Mouse (Mus musculus) brain, adult 2 months (tissue): ENCODE measurements around the gene Fam47e.
A peak's percentile ranks its signal among the peaks of the same experiment; 100 is the strongest.
"Not testable (repeated sequence)": the region's sequence is repeated elsewhere in the genome, so short reads cannot be mapped to it uniquely, and the experiment has no call there.

ENCODE experiments used
- DNase-seq: peaks from one replicate; pipeline ENCODE4 v3.0.0; 2011; ENCODE audit warnings: low read depth, low spot score

Gene Fam47e

DNA sequence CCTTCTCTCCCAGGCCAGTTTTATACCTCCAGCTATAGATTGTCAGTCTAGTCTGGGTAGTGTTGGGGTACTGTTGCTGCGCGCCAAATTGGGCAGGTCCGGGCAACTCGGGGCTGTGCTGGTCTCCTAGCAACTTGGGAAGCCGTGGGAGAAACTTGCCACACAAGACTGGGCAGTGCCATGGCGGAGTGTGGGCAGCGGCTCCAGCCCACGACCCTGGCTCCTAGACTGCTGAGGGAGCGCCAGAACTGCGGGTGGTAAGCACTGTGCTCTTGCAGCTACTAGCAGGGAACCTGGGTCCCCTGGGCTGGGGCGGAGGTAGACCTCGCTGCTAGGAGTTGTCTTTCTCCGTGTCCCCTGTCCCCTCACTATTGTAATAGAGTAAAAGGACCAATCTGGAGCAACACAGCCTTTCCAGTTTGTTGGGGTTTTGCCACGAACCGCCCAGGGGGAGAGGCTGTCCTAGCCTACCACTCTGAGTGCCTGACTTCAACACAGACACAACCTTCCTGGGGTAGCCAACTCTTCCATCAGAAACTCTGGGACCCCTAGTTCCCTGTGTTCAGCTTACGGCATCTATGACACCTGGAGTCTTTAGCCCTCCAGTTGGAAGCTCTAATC is at the start of gene Fam47e:
Gene Fam47e (plus strand): TSS at position 179 of the 621 bp plus-strand sequence.
- DNase-seq = peak; percentile 60

DNA sequence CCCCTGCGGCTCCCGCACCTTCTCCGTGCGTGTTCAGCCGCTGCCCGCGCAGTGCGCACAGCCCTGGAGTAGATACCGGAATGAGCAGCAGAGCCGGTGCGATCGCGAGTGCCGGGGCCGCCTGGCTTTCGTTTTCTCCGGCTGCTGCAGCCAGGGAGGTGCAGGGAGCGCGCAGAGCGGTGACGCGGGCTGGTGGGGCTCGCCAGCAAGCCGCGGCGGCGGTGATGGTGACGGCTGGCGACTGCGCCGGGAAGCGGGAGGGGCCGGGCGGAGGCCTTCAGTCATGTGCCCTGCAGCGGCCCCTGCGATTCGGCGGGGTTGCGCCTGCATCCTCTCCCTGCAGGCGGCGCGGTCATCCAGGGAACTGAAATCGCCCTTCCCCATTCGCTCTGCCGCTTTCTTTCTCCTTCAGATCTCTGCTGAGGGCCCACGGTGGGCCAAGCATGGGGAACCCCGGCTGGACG is 49.4 kb upstream of the Fam47e start:
- peak; percentile 98 for DNase-seq

DNA sequence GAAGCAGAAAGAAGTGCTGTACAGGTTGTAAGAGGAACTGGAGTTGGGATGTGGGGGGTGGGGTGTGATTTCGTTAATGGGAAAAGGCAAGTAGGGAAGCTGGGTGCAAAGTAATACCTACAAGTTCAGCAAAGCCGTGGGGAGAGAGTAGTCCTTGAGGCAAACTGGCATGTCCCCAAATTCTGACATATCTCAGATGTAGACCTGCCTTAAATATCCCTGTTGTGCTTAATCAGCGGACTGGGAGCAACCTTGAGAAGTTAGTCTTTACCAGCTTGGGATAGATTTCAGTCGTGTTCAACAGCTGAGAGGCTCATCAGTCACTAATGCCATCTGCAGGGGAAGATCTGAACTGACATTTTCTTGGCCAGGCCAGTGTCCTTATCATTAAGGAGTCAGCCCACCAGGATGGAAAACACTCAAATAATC is 48.6 kb upstream of the Fam47e start:
- DNase-seq = peak; percentile 68

DNA sequence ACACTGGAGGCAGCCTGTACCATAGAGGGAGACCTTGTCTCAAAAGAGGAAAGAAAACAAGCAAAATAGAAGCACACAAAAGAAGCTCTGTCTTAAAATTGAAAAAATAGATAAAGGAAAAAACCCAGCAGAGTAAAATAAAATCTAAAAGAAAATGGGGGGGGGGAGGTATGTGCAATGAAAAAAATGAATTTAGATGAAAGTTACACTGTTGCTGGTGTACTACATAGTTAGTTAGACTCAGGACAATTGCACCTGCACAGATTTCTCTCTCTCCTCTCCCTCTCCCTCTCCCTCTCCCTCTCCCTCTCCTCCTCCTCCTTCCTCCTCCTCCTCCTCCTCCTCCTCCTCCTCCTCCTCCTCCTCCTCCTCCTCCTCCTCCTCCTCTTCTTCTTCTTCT is 48.1 kb upstream of the Fam47e start, which contains the start of gene Scarb2:
Gene Scarb2 (minus strand): TSS at position 101 of the 400 bp plus-strand sequence.
- DNase-seq = no peak

DNA sequence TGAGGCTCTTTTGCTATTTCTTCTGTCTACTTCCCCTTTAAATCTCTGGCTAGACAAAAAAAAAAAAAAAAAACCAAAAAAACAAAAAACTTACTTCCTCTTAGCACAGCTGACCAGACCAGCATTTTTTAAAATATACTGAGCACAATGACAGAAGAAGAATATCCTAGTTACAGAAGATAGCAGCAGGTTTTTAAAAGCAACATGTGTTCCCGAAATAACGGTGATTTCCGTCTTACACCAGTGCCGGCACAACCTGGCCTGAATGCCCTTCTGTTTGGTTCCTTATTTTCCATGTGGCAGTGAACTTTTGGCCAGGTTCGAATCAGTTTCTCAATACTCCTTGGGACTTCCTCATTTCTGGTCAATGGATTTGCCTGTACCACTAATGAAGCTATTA is 46.0 kb upstream of the Fam47e start:
- no peak for DNase-seq

DNA sequence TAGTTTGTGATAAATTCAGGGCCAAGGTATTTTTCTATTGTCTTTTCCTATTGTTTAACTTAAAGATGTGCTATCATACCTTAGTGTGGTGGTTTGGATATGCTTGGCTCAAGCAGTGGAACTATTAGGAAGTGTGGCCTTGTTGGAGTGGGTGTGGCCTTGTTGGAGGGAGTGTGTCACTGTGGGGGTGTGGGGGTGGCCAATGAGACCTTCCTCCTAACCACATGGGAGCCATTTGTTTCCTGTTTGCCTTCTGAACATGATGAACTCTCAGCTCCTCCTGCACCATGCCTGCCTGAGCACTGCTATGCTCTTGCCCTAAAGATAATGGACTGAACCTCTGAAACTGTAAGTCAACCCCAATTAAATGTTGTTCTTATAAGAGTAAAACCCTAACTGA is 43.6 kb upstream of the Fam47e start:
- DNase-seq = no peak

DNA sequence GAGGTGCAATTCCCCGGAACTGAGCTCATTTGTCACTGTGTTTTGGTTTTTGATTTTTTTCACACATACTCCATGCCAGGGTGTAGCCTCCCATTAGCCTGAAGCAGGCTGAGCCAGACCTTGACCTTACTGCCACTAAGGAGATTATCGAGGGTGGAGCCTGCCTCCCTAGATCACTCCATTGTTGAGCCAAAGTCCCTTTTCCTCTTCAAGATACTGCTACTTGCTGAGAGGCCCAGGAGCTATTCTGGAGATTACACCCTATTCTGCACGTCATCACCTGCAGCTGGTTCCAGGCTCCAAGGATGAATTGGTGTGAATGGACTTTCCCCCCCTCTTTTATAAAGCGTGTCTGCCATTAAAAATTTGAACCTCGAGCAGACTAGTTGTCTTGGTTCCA is 42.8 kb upstream of the Fam47e start:
- DNase-seq = no peak

DNA sequence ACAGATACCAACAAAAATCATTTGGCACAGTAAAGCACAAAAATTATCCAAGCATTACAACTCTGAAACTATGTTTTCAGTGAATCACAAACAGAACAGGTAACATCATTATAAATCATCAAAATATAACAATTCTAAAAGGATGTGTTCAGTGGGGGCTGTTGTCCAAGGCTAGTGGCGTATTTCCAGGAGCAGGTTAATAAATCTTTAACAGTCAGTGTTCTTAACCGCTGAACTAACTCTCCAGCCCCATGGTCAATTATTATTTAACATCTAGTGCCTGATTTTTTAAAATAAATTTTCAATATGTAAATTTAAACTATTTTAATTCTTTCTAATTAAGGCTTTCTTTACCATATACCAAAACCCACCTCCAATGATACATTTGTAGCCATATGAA is 33.7 kb upstream of the Fam47e start:
- not testable (repeated sequence) for DNase-seq

DNA sequence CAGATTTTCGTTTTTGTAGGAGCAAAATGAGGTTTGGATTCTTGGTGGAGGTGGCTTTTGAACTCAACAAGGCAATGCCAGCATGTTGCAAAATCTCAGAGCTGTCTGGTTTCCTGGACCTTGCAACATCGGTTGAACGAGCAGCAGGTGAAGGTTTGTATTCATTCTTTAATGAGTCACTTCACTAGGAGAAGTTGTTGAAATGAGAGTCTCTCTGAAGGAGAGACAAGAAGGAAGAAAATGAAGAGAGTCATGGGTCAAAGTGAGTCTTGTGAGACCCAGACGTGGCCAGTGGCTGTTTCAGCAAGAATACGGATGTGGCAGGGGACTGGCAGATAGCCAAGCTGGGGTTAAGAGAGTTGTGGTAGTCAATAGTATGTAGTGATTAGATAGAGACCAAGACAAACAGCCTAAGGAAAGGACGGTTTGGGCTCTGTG is 30.0 kb upstream of the Fam47e start:
- peak; percentile 26 for DNase-seq

DNA sequence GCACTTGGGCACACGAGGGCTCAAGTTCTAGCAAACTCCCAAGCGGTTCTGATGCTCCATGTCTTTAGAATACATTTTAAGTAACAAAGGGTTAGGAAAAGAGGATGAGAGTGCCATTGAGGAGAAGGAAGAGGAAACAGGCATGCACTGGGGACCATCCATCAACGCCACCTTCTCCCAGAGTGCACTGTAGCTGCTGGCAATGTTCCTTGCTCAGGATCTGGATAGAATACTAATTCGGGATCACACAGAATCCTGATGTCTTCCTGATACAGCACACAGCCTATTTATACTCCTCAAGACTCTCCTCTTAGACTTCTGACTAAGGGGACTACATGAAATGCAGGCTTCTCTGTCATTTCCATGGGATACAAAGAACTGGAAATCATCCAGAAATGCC is 15.2 kb upstream of the Fam47e start:
- DNase-seq = peak; percentile 4

DNA sequence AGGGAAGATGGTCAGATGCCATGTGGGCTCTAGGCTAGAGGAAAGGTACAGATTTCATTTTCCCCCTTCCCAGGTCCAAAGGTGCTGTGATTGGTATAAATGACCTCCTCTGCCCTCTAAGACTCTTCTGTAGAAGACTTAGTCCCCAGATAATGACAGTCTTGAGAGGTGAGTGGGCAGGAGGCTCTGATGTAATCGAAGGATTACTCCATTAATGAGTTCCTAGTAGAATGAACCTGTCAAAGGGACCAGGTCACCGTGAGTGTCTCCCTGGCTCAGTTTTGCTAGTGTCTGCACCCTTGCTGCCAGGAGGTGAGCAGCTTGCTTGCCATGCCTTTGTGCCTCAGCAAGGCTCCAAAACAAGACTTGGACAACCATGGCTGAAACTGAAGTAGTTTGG is 2.3 kb upstream of the Fam47e start:
- DNase-seq = no peak

DNA sequence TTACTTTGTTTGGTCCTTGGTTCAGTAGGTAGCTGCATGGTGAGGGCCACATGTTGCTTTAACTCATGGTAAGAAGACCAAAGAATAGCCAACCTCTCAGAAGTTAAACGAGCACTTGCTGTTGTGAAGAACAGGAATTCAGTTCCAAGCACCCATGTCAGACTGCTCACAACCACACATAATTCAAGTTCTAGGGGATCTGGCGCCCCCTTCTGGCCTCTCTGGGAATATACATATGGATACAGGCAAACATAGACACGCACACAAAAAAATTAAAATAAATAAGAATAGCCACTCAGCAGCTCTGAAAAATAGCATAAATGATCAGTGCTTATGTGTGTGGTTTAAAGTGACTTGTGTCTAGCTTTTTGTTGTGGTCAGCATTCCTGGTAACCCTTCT is 930 bp upstream of the Fam47e start:
- no peak for DNase-seq

DNA sequence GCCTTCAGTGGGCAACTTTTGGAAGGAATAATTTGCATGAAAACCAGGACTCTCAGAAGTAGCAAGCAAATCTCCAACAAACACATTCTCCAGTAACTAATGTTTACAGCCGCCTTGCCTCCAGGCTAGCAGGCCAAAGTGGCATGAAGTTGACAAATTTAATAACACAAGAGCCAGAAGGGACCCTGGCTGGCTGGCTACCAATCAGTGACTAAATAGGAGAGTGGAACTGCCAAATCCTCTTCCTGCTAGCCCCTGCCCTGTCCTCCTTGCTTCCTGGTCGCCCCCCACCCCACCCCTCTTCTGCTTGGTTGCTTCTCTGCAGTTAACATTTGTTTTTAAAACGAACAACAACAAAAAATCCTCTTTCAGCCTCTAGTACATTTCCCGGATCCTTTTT is 426 bp upstream of the Fam47e start:
- DNase-seq = no peak

DNA sequence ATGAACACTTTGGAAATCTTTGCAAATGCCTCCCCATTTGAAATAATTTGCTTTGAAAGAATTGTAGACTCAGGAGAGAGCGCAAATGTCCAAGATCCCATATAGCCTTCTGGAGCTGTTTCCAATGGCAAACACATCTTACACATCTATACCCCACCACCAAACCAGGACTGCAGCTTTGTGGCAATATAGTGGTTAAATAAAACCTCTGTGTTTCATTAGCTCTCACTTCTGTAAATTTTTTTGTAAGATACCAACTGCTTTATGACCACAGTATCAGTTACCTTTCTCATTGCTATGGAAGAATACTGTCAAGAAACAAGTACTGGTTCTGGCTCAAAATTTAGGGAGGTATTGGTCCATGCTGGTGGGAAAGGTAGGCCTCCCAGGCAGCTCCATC is 1.0 kb downstream of the Fam47e start:
- no peak for DNase-seq

DNA sequence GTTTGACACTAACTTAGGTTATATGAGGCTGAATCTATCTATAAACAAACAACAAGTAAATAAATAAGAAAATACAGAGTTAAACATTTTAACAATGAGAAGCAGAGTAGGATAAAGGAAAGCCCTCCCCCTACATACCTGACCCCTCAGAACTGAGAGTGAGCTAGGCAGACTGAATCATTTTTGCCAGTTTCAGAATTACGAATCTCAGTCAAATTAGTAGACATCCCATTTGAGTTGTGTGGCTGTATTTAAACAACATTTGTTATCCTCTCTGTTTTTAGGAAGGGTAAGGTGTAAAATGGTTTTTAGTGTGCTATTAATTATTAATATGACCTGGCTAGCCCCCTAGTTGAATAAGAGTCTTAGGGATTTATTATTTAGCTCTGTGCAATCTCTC is 2.6 kb downstream of the Fam47e start:
- no peak for DNase-seq

DNA sequence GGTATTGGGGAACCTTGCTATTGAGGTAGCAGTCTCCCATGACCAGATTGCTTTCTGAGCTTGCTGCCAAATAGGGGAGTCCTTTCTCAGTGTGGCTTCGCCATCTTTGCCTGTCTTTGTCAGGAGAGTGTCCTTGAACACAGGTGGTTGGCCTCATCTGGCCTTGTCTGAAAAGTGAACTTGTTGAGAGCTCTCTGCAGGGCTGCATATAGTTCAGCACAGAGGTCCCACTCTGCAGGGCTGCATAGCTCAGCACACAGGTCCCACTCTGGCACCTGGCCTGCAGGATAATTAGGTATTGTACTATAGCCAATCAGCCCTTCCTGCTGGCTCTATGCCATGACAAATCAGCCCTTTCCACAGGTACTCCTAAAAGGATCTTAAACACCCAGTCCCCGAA is 5.3 kb downstream of the Fam47e start:
- DNase-seq = no peak

DNA sequence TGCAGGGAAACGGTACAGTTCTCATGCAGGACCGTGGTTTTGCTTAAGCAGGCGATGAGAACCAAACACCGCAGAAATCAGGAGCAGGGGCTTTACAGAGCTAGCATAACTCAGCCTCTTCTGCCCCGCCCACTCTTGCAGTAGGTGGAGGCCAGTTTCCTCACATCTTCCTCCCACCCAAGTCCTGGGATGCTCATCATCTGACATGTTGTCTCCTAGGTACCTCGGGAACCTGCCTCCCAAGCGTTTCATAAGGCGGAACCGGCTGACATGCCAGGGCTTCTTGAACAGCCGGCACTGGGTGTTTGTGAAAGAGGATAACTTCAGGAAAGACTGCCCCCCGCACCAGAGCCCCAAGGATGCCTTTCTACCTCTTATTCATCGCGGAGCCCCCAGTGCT is 7.1 kb downstream of the Fam47e start:
- DNase-seq = peak; percentile 16

DNA sequence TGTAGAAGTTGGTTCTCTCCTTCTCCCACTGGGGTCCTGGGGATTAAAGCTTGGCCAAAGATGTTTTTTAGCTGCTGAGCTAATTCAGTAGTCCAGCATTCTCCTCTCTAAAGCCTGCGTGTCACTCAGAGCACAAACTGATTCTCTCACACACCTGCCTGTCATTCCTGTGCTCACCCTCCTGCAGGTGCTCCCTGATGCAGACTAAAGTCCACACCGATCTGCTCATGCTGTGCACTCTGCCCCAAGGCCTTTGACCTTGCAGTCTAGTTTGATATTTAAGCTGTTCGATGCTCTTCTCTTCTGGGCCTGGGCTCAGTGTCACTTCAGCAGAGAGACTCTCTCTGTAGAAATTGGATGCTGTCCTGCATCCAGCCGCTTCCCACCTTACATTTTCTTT is 16.4 kb downstream of the Fam47e start:
- DNase-seq = no peak

DNA sequence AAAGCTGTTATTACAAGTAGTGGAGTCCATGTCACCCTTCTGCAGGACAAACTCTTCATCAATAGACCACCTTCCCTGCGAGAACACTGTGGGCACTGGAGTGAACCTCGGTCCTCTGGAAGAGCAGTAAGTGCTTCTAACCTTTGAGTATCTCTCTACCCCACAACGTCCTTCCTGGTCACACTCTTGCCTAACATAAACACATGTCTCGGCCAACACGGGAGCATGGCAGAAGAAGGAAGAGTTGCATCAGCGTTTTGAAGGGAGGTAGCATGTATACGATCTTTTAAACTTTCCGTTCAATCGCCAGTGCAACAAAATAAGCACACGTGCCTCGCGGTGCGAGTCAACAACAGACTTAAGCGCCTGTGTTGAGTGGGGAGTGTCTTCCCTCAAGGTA is 24.7 kb downstream of the Fam47e start:
- no peak for DNase-seq

DNA sequence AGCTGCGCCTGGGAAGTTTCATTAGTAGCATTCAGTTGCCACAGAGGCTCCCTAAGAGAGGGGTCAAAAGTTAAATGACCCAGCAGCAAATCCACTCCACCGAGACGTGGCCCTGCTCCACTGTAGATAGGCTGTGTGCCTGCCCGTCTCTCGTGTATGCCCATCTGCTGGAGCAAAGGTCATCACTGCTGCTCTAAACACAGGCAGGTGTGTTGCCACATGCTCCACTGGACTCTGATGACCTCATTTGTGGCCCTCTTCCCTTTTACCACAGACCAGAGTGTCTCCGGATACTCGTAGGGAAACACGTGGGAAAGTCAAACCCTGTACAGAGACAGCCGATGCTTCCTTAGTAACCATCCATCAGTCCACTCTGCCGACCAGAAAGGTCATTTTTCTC is 31.1 kb downstream of the Fam47e start:
- DNase-seq = no peak

DNA sequence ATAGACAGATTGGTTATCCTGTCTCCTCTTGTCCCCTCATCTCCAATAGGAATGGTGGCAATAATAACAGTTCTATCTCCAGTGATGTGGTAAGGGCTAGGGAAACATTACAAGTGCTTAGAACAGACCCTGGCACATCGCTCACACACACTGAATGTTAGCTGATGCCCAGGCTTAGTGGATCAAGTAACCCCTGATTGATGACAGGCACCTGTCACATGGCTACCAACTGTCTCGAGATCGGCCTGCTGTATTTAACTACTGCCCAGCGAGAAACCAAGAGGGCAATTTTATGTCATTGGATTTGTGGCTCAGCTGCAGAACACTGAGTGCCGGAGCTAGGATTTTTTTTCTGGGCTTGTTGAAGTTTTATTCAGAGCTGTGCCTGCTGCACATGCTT is 40.2 kb downstream of the Fam47e start:
- no peak for DNase-seq

DNA sequence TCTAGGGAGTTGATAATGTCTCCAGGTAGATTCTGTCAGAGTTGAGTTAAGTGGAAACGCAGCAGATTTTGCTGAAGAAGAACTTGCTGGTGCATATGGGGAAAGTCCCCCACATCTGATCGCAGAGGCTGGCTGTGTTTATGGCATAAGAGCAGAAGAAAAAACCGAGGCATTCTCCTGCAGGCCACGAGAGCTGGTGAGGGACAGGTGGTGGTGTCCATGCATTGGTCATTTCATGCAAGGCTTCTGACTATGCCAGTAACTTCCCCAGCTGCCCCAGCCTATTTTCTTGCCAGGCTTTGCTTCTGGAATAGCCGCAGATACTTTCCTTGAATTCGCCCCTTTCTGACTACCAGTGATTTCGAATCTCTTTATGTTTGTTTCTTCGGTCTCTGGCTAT is 42.0 kb downstream of the Fam47e start:
- DNase-seq = no peak

DNA sequence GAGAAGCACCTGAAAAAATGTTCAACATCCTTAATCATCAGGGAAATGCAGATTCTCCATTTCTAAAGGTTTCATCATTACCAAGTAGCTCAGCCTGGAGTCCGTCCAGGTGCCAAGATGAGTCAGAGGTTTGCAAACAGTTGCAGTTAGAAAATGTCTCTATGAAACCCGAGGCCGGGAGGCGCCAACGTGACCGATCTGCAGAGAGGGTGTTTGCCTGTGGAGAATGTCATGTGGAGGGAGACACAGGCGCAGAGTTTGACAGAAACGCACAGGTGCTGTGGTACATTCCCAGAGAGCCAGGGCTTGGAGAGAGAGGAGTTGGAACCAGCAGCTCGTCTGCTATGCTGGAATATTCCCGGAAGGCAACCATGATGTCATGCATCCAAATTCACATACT is 44.2 kb downstream of the Fam47e start:
- DNase-seq = peak; percentile 63
